Mouse (Mus musculus) neutrophil, adult 83 days (primary cell): Measurements from ENCODE around the gene Zscan10. TPM values are rescaled to one million over a fixed set of nuclear protein-coding genes. Genes with fewer than 3 reads are reported as not detected.

ENCODE experiments used
- total RNA-seq, 2 experiments: library from RNA; stranded (reverse); gene quantifications; one replicate each; pipeline ENCODE4 v1.2.4; 2023

Gene Zscan10
- not detected for total RNA-seq

GRCm38 (mm10) chr17:23600641-23601622 lies at the start of gene Zscan10:
Zscan10 (plus strand) TSS chr17:23600856.

DNA sequence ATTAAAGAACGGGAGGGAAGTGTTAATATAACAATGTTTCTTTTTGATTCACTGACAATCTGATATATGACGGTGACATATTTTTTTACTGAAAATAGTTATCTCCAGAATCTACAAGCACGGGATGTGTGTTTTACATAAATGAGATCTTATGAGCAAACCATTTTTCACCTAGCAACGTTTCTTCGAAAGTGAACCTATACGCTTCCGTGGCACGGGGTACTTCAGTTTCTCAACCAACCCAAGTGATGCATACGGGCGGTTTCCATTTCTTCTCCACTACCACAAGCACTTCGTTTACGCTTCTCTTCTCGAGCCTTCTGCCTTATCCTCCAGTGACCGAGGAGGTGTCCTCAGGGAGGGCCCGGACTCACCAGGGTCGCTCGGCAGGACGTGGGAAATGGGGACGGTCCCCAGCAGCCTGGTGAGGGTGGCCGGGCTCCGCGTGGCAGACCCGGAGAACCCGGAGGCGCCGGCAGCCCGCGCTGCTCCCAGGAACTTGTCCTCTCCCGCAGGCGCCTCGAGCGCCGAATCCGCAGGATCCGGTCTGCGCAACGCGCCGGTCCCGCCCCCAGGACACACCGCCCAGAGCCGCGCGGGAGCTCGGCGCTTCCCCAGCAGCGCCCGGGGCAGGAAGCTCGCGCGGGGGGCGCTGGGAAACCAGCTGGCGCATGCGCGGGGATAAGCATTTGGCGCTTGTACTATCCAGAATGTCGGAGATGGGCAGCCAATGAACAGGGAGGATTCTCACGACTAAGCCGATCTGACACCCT lies 36.9 kb upstream of the Zscan10 start, which contains the start of gene Zfp213:
Zfp213 (minus strand) TSS at position 644 of the 773 bp plus-strand sequence.

DNA sequence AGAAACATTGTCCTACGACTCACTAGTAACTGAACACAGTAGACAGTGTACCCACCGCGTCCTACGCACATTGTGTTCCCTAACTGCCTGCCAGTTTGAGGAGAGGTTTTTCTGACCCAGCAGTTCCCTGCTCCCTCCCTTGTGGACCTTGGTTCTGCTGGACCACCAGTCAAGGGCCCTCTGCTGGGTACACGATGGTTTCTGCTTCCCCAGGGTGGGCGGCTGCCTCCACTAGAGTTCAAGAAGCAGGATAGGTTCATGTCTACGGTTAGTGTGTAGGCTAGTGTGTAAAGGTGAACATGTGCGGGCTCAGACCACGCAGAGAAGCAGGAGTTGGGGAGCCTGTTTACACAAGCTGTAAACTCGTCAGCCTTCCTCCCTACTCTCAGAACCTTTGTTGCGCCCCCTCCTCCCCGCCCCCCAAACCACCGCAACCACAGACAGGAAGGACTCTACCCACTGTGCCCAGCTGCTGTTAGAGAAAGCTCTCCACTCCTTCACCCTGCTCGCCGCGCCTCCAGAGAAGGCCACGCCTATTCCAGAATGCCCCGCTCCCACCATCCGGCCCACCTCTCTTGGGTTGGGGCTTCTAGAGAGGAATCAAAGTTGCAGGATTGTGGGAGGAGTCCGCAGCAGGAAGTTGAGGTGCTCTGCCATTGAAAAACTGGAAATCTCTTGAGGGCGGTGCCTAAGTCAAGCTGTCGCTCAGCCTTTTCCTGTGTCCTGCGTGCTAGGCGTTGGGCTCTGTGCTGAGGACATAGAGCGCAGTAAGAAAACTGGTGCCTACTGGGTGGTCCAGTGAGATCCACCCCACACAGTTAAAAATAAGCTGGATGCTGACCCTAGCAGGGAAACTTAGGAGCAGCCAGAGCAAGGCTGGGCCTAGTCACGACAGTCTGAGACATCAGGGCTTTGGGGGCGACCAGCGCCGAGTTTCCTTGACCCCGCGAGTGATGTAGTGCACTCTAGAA lies 1.8 kb upstream of the Zscan10 start, which contains the start of gene Zfp13:
Zfp13 (minus strand) TSS at position 906 of the 971 bp plus-strand sequence.

GRCm38 (mm10) chr17:23644613-23645495 lies 44.2 kb downstream of the Zscan10 start, which contains the start of gene Mmp25:
Mmp25 (minus strand) TSS chr17:23645277.

DNA sequence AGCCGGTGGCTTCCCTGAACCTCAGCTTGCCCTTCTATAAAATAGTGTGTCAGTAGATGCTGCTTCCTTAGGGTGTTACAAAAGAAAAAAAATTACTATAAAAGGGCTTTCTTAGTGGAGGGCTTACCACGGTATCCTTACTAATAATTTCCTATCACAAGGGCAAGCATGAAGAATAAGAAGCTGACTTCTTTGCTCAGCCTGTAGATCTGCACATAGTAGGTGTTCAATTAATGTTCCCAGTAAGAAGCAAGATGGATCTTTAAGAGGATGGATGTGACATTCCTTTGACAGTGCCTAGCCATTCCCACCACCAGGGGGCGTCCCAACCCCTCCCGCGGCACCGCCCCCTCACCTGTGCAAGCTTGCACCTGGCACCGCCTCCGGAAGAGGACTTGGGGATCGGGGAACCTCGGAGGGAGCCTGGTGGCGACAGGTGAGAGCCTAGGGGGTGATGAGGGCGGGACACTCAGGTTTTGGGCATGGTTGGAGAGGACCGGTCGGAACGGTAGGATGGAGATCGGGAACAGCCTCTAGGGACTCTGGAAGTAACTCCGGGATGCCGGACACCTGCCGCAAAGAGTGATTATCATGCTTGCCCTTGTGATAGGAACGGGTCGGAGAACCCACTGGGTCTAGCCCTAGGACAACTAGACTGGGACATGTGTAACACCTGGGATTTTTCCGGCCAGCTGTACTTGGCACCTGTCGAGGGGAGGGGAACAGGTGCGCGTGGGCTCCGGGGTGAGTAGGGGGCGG lies 59.6 kb downstream of the Zscan10 start, which contains the start of gene Bicdl2:
Bicdl2 (plus strand) TSS at position 390 of the 759 bp plus-strand sequence.

Other genes with a start within 250 kb of the Zscan10 start
- not detected for gene Vmn2r116, start 216.3 kb upstream of the Zscan10 start, total RNA-seq
- not detected for gene Vmn2r117, start 121.2 kb upstream of the Zscan10 start, total RNA-seq
- 1 to 10 TPM; 2.6 TPM for gene Zfp213, start 36.6 kb upstream of the Zscan10 start, total RNA-seq
- gene Zfp13, start 1.4 kb upstream of the Zscan10 start, total RNA-seq: under 1 TPM in 1 of 2 experiments, not detected in 1; 0.24 TPM
- 100 to 1,000 TPM; 157 to 170 TPM for gene Mmp25, start 44.4 kb downstream of the Zscan10 start, total RNA-seq
- gene Bicdl2, start 59.6 kb downstream of the Zscan10 start, total RNA-seq: 1 to 10 TPM; 1.6 to 2.4 TPM
- 10 to 100 TPM; 50.6 to 50.7 TPM for gene Hcfc1r1, start 72.7 kb downstream of the Zscan10 start, total RNA-seq
- 10 to 100 TPM; 19.0 to 19.2 TPM for gene Thoc6, start 73.0 kb downstream of the Zscan10 start, total RNA-seq
- 1 to 10 TPM; 4.8 to 5.1 TPM for gene Tnfrsf12a, start 76.6 kb downstream of the Zscan10 start, total RNA-seq
- not detected for gene Cldn6, start 78.4 kb downstream of the Zscan10 start, total RNA-seq
- not detected for gene Cldn9, start 83.2 kb downstream of the Zscan10 start, total RNA-seq
- not detected for gene 1520401A03Rik, start 121.9 kb downstream of the Zscan10 start, total RNA-seq
- gene Pkmyt1, start 125.5 kb downstream of the Zscan10 start, total RNA-seq: 10 to 100 TPM; 40.9 to 41.4 TPM
- 1 to 10 TPM; 3.2 to 5.1 TPM for gene Paqr4, start 140.0 kb downstream of the Zscan10 start, total RNA-seq
- not detected for gene Kremen2, start 145.0 kb downstream of the Zscan10 start, total RNA-seq
- gene Flywch1, start 170.7 kb downstream of the Zscan10 start, total RNA-seq: 1 to 10 TPM; 8.7 to 9.6 TPM
- under 1 TPM in 1 of 2 experiments, not detected in 1; 0.53 TPM for gene Flywch2, start 185.2 kb downstream of the Zscan10 start, total RNA-seq
- 100 to 1,000 TPM; 456 to 525 TPM for gene Srrm2, start 189.7 kb downstream of the Zscan10 start, total RNA-seq
- gene Elob, start 228.3 kb downstream of the Zscan10 start, total RNA-seq: 100 to 1,000 TPM; 176 to 182 TPM
- gene Prss33, start 235.2 kb downstream of the Zscan10 start, total RNA-seq: not detected
- not detected for gene Prss32, start 243.0 kb downstream of the Zscan10 start, total RNA-seq
- not detected for gene Prss41, start 243.3 kb downstream of the Zscan10 start, total RNA-seq